In genomic region chr4:154911644-154912043, GRCm38 (mm10) we compare ENCODE assay signal across 11 mouse cellular contexts. TPM values are rescaled to one million over a fixed set of nuclear protein-coding genes. Genes with fewer than 3 reads are reported as not detected.
DNase-seq lines count a peak whose midpoint lies in the region; ATAC-seq and TF ChIP-seq lines count a peak whose summit lies in the region.
"Had no signal": no experiment of that assay in that cellular context is flagged by ENCODE, and none has a peak within 500 bp of the region (broad histone marks: within the 10 kb centered on the region; RNA-seq: fewer than 3 reads in every experiment).

No protein-coding gene starts in this region.

- peak overlapping the region; percentile 80 for H3K27ac ChIP-seq in bone marrow, adult 2 months (ENCODE audit: control insufficient read depth, insufficient read depth, low read depth, low read length, poor library complexity)
- H3K27ac ChIP-seq in limb, embryonic 10.5 days = peak overlapping the region; percentile 59

- no peak for DNase-seq in G1E (ENCODE audit: low spot score)
- DNase-seq in limb, embryonic 10.5 days (ENCODE audit: low spot score) = no peak
- DNase-seq in retina, postnatal 1 day = no peak
- no peak for DNase-seq in embryo, embryonic 9.5 days (ENCODE audit: extremely low spot score)
- no peak for DNase-seq in frontal cortex, postnatal 14 days (ENCODE audit: low spot score in 2 of 2)
- DNase-seq: cerebellum, adult 9-11 months; gastrocnemius, postnatal 36 days; kidney, adult 9 months had no signal

- TF ChIP-seq POLR2A in bone marrow, adult 2 months (IDR thresholded peaks at IDR 0.05; ENCODE audit: borderline replicate concordance, control insufficient read depth, low read depth, low read length) = 0 out of 2 replicates have a peak, but pooled peaks have one; percentile 18

- peaks cover 15% of the 10 kb centered on the region for H3K36me3 ChIP-seq in G1E (replicated peaks)
- no peaks in the 10 kb centered on the region for H3K36me3 ChIP-seq in limb, embryonic 10.5 days

- peak; percentile 72 for ATAC-seq in G1E (ENCODE audit: extremely low read depth, insufficient number of reproducible peaks, low FRiP score, poor library complexity, severe bottlenecking)
- ATAC-seq in megakaryocyte progenitor cell, adult 5-6 weeks (replicated peaks; ENCODE audit: poor library complexity) = peak; percentile 45

- H3K27me3 ChIP-seq in G1E (ENCODE audit: insufficient read depth, low read length) = no peaks in the 10 kb centered on the region
- H3K27me3 ChIP-seq in limb, embryonic 10.5 days (ENCODE audit: low read depth, poor library complexity, severe bottlenecking) = no peaks in the 10 kb centered on the region

- H3K4me1 ChIP-seq in G1E (ENCODE audit: insufficient read depth, low read depth, low read length) = peaks cover 45% of the 10 kb centered on the region
- H3K4me1 ChIP-seq in bone marrow, adult 2 months (ENCODE audit: control insufficient read depth, insufficient read depth, low read length) = peaks cover 19% of the 10 kb centered on the region
- peaks cover 23% of the 10 kb centered on the region for H3K4me1 ChIP-seq in limb, embryonic 10.5 days

- whole genome bisulfite sequencing in bone marrow, adult 2 months = 40% methylated on average over 2 of the region's 2 CpGs
- WGBS in limb, embryonic 10.5 days = 77% methylated on average over 2 of the region's 2 CpGs

- TF ChIP-seq CTCF in G1E (IDR thresholded peaks at IDR 0.05; ENCODE audit: low read depth, low read length) = no peak
- TF ChIP-seq CTCF in bone marrow, adult 2 months (IDR thresholded peaks at IDR 0.05; ENCODE audit: control insufficient read depth, insufficient read depth, low read length) = no peak

- peak overlapping the region; percentile 33; the same call in 1 of the 2 replicates for H3K4me3 ChIP-seq in G1E (ENCODE audit: low read depth, low read length)
- H3K4me3 ChIP-seq in bone marrow, adult 2 months (replicated peaks; ENCODE audit: control insufficient read depth, low read depth, low read length) = no peak overlapping the region
- H3K4me3 ChIP-seq in limb, embryonic 10.5 days = no peak overlapping the region

- no peaks in the 10 kb centered on the region for H3K9me3 ChIP-seq in G1E (replicated peaks)
- H3K9me3 ChIP-seq in limb, embryonic 10.5 days (replicated peaks) = no peaks in the 10 kb centered on the region

RNA-seq across cellular contexts. Expression of gene Fam213b, which starts 12.7 kb away (rescaled TPM):
- total RNA-seq in G1E (2014; fragmentation: Nextera tagmentation) = not detected in 2 replicates
- not detected in 2 replicates for total RNA-seq in G1E (2017)
- not detected in 2 replicates for polyA plus RNA-seq in G1E (2012)
- 16.6 and 32.5 TPM in 2 replicates for polyA plus RNA-seq in bone marrow, adult 2 months (2011; ENCODE audit: insufficient read depth, insufficient read length, low replicate concordance, missing spikeins)
- polyA plus RNA-seq in limb, embryonic 10.5 days (2016; fragmentation: Nextera tagmentation; extraction: Ambion mirVana) = 34.9 and 42.7 TPM in 2 replicates
- 5.0 and 5.6 TPM in 2 replicates for total RNA-seq in megakaryocyte progenitor cell, adult 5-6 weeks (2015)
- 1.8 and 5.6 TPM in 2 replicates for total RNA-seq in megakaryocyte progenitor cell, adult 5-6 weeks (2017)

RNA-seq across cellular contexts. Expression of gene Tnfrsf14, which starts 16.7 kb away (rescaled TPM):
- 45.1 and 131 TPM in 2 replicates for total RNA-seq in G1E (2014; fragmentation: Nextera tagmentation)
- total RNA-seq in G1E (2017) = 23.9 and 27.7 TPM in 2 replicates
- 3.5 and 7.2 TPM in 2 replicates for polyA plus RNA-seq in G1E (2012)
- polyA plus RNA-seq in bone marrow, adult 2 months (2011; ENCODE audit: insufficient read depth, insufficient read length, low replicate concordance, missing spikeins) = 155 and 183 TPM in 2 replicates
- 0.55 and 2.4 TPM in 2 replicates for polyA plus RNA-seq in limb, embryonic 10.5 days (2016; fragmentation: Nextera tagmentation; extraction: Ambion mirVana)
- total RNA-seq in megakaryocyte progenitor cell, adult 5-6 weeks (2015) = 68.4 and 89.8 TPM in 2 replicates
- 58.3 and 68.2 TPM in 2 replicates for total RNA-seq in megakaryocyte progenitor cell, adult 5-6 weeks (2017)

RNA-seq across cellular contexts. Expression of gene Mmel1, which starts 42.3 kb away (rescaled TPM):
- total RNA-seq in G1E (2014; fragmentation: Nextera tagmentation) = not detected in 2 replicates
- total RNA-seq in G1E (2017) = 0.22 TPM in 1 of 2 replicates, not detected in the other
- 0.03 and 0.06 TPM in 2 replicates for polyA plus RNA-seq in G1E (2012)
- polyA plus RNA-seq in bone marrow, adult 2 months (2011; ENCODE audit: insufficient read depth, insufficient read length, low replicate concordance, missing spikeins) = 1.1 and 1.4 TPM in 2 replicates
- polyA plus RNA-seq in limb, embryonic 10.5 days (2016; fragmentation: Nextera tagmentation; extraction: Ambion mirVana) = 0.15 TPM in 1 of 2 replicates, not detected in the other
- total RNA-seq in megakaryocyte progenitor cell, adult 5-6 weeks (2015) = not detected in 2 replicates
- not detected in 2 replicates for total RNA-seq in megakaryocyte progenitor cell, adult 5-6 weeks (2017)
- total RNA-seq: hematopoietic stem cell, adult 5-6 weeks had no signal

RNA-seq across cellular contexts. Expression of gene Hes5, which starts 49.1 kb away (rescaled TPM):
- total RNA-seq in G1E (2014; fragmentation: Nextera tagmentation) (not detected in 2 replicates), G1E (2017) (not detected in 2 replicates)
- not detected in 2 replicates for polyA plus RNA-seq in G1E (2012)
- not detected in 2 replicates for polyA plus RNA-seq in bone marrow, adult 2 months (2011; ENCODE audit: insufficient read depth, insufficient read length, low replicate concordance, missing spikeins)
- polyA plus RNA-seq in limb, embryonic 10.5 days (2016; fragmentation: Nextera tagmentation; extraction: Ambion mirVana) = 0.33 and 1.1 TPM in 2 replicates
- 0.64 and 0.67 TPM in 2 replicates for total RNA-seq in megakaryocyte progenitor cell, adult 5-6 weeks (2015)
- total RNA-seq in megakaryocyte progenitor cell, adult 5-6 weeks (2017) = 0.24 and 4.5 TPM in 2 replicates
- total RNA-seq: gastrocnemius, postnatal 36 days had no signal

RNA-seq across cellular contexts. Expression of gene Pank4, which starts 52.3 kb away (rescaled TPM):
- 33.4 and 39.3 TPM in 2 replicates for total RNA-seq in G1E (2014; fragmentation: Nextera tagmentation)
- 41.6 and 45.2 TPM in 2 replicates for total RNA-seq in G1E (2017)
- polyA plus RNA-seq in G1E (2012) = 30.0 and 34.2 TPM in 2 replicates
- 29.7 and 30.3 TPM in 2 replicates for polyA plus RNA-seq in bone marrow, adult 2 months (2011; ENCODE audit: insufficient read depth, insufficient read length, low replicate concordance, missing spikeins)
- 45.8 and 56.5 TPM in 2 replicates for polyA plus RNA-seq in limb, embryonic 10.5 days (2016; fragmentation: Nextera tagmentation; extraction: Ambion mirVana)
- total RNA-seq in megakaryocyte progenitor cell, adult 5-6 weeks (2015) = 28.0 and 43.9 TPM in 2 replicates
- 24.6 and 24.8 TPM in 2 replicates for total RNA-seq in megakaryocyte progenitor cell, adult 5-6 weeks (2017)

Comparison
In these comparisons a context has a peak if more than half of its experiments do, and no peak if none do; other contexts are left out.
1. RNA of gene Fam213b, which starts 12.7 kb away (polyA plus RNA-seq): 34.9 to 42.7 TPM in limb, embryonic 10.5 days and 16.6 to 32.5 TPM in bone marrow, adult 2 months; not detected in G1E; every median in the first group is over 10 times any median in the second.
2. RNA of gene Tnfrsf14, which starts 16.7 kb away (polyA plus RNA-seq): 155 to 183 TPM in bone marrow, adult 2 months; 3.5 to 7.2 TPM in G1E and 0.55 to 2.4 TPM in limb, embryonic 10.5 days; every median in the first group is over 10 times any median in the second.